Mouse (Mus musculus): ENCODE measurements around the gene Ptpn3.

- TF ChIP-seq CTCF (IDR thresholded peaks at IDR 0.05; ENCODE audit: low read depth) (no peak), EP300 (IDR thresholded peaks at IDR 0.05; ENCODE audit: low read depth) (no peak)
These were observed 147.8 kb downstream of the Ptpn3 start for GRCm38 (mm10) chr4:57153838-57154237.
